Mouse (Mus musculus) ES-E14 (cell line): ENCODE measurements around the gene Xpr1. TPM values are rescaled to one million over a fixed set of nuclear protein-coding genes. Genes with fewer than 3 reads are reported as not detected.

Experiments
- DNase-seq: peaks from one replicate; pipeline ENCODE4 v3.0.0-alpha.2; 2013; ENCODE audit warnings: low read depth, low spot score
- H3K27ac ChIP-seq: 2 replicates; pipeline ENCODE4 v1.5.1; 2012; ENCODE audit warnings: low read depth, mild to moderate bottlenecking, low read length, moderate library complexity, mixed read lengths; ENCODE audit not compliant: poor library complexity, insufficient read depth, severe bottlenecking
- H3K36me3 ChIP-seq: 2 replicates; pipeline ENCODE4 v1.6.1; 2012; ENCODE audit warnings: mild to moderate bottlenecking, low read length, moderate library complexity, mixed read lengths; ENCODE audit not compliant: control insufficient read depth, poor library complexity, insufficient read depth, severe bottlenecking
- H3K4me1 ChIP-seq, 2 experiments: fragments of 150-350 bp in 1 of 2; sonication (generic) in 1 of 2; 2 replicates each; pipeline ENCODE4 v1.6.1; 2012; ENCODE audit warnings: low read length in 2 of 2, mild to moderate bottlenecking in 1 of 2, mixed read lengths in 1 of 2; ENCODE audit not compliant: control insufficient read depth in 2 of 2, insufficient read depth in 2 of 2, poor library complexity in 1 of 2
- H3K4me3 ChIP-seq, 2 experiments: fragments of 150-350 bp in 1 of 2; sonication (generic) in 1 of 2; 2 replicates each; pipeline ENCODE4 v1.5.1; 2012; ENCODE audit warnings: low read length in 2 of 2, low read depth in 1 of 2, mild to moderate bottlenecking in 1 of 2, mixed read lengths in 1 of 2; ENCODE audit not compliant: insufficient read depth in 1 of 2, poor library complexity in 1 of 2, severe bottlenecking in 1 of 2
- H3K9ac ChIP-seq: 2 replicates; pipeline ENCODE4 v1.6.1; 2012; ENCODE audit warnings: low read depth, mild to moderate bottlenecking, low read length, mixed read lengths; ENCODE audit not compliant: poor library complexity, insufficient read depth, severe bottlenecking
- H3K9me3 ChIP-seq: fragments of 150-350 bp; sonication (generic); 2 replicates; pipeline ENCODE4 v1.6.1; 2012; ENCODE audit warnings: low read depth, mild to moderate bottlenecking, low read length; ENCODE audit not compliant: control insufficient read depth, insufficient read depth
- CHD2 ChIP-seq: IDR thresholded peaks from 2 replicates; pipeline ENCODE4 v1.6.1; 2014; ENCODE audit warnings: mild to moderate bottlenecking, low read depth, low read length, inconsistent platforms
- HCFC1 ChIP-seq: IDR thresholded peaks from 2 replicates; pipeline ENCODE4 v1.6.1; 2012; ENCODE audit warnings: low read length, inconsistent platforms, borderline replicate concordance; ENCODE audit not compliant: insufficient read depth
- MAFK ChIP-seq: IDR thresholded peaks from 2 replicates; pipeline ENCODE4 v1.6.1; 2014; ENCODE audit warnings: mild to moderate bottlenecking, low read depth, low read length, inconsistent platforms; ENCODE audit not compliant: insufficient read depth
- ZC3H11A ChIP-seq: IDR thresholded peaks from 2 replicates; pipeline ENCODE4 v1.6.1; 2012; ENCODE audit warnings: low read depth, mild to moderate bottlenecking, inconsistent platforms, low read length, borderline replicate concordance
- ZNF384 ChIP-seq: IDR thresholded peaks from 2 replicates; pipeline ENCODE4 v1.6.1; 2012; ENCODE audit warnings: low read depth, low read length, inconsistent platforms
- in situ Hi-C, 2 experiments: fragments of 600-800 bp; cut with MboI; formaldehyde crosslinking; loops; one replicate each; pipeline ENCODE4 v1.15.1; 2025; ENCODE audit warnings: low sequenced_read_pairs in 2 of 2, inconsistent platforms in 1 of 2; ENCODE audit not compliant: unreplicated experiment in 2 of 2
- total RNA-seq: library from RNA; depleted of rRNA; stranded (reverse); fragments of 300-350 nt; gene quantifications from 2 replicates; pipeline ENCODE4 v1.2.3, GENCODE M21; 2012

Xpr1 gene
- total RNA-seq, 1 experiment = 13.5 TPM

- TF ChIP-seq MAFK (no peak), CHD2 (no peak), ZC3H11A (no peak), HCFC1 (no peak), ZNF384 (no peak)
- Histone ChIP-seq H3K27ac (no peak overlapping the region), H3K9me3 (no peaks in the 10 kb centered on the region), H3K4me1 (no peaks in the 10 kb centered on the region), H3K9ac (no peak overlapping the region), H3K4me3 (no peak overlapping the region), H3K36me3 (no peaks in the 10 kb centered on the region)
- DNase-seq = no peak
- in situ Hi-C loops = no loop called here
These were observed 23.2 kb downstream of the Xpr1 start for GRCm38 (mm10) chr1:155394021-155394420.

GRCm38 (mm10) chr1:155392825-155393224, 24.4 kb downstream of the Xpr1 start:
- Histone ChIP-seq H3K9ac (no peak overlapping the region), H3K9me3 (no peaks in the 10 kb centered on the region), H3K4me1 (no peaks in the 10 kb centered on the region), H3K36me3 (no peaks in the 10 kb centered on the region), H3K4me3 (no peak overlapping the region), H3K27ac (no peak overlapping the region)
- DNase-seq = no peak
- no peak for TF ChIP-seq ZC3H11A
- no peak for TF ChIP-seq ZNF384
- no peak for TF ChIP-seq MAFK
- no peak for TF ChIP-seq HCFC1
- TF ChIP-seq CHD2 = no peak
- in situ Hi-C loops = no loop called here

- Histone ChIP-seq H3K27ac (no peak overlapping the region), H3K4me3 (no peak overlapping the region), H3K9ac (no peak overlapping the region), H3K36me3 (no peaks in the 10 kb centered on the region), H3K4me1 (no peaks in the 10 kb centered on the region), H3K9me3 (no peaks in the 10 kb centered on the region)
- TF ChIP-seq MAFK (no peak), ZC3H11A (no peak), CHD2 (no peak), ZNF384 (no peak)
- no peak for DNase-seq
- in situ Hi-C loops = no loop called here
These were observed 25.7 kb downstream of the Xpr1 start for GRCm38 (mm10) chr1:155391537-155391936.

- in situ Hi-C loops = no loop called here
- TF ChIP-seq ZC3H11A (no peak), MAFK (no peak), ZNF384 (no peak), CHD2 (no peak), HCFC1 (no peak)
- Histone ChIP-seq H3K9ac (no peak overlapping the region), H3K4me3 (no peak overlapping the region), H3K27ac (no peak overlapping the region), H3K9me3 (no peaks in the 10 kb centered on the region), H3K4me1 (no peaks in the 10 kb centered on the region), H3K36me3 (no peaks in the 10 kb centered on the region)
- no peak for DNase-seq
These were observed 28.8 kb downstream of the Xpr1 start for GRCm38 (mm10) chr1:155388418-155388817.

GRCm38 (mm10) chr1:155386551-155386950, 30.7 kb downstream of the Xpr1 start:
- Histone ChIP-seq H3K36me3 (no peaks in the 10 kb centered on the region), H3K4me3 (no peak overlapping the region), H3K9me3 (no peaks in the 10 kb centered on the region), H3K9ac (no peak overlapping the region), H3K27ac (no peak overlapping the region), H3K4me1 (no peaks in the 10 kb centered on the region)
- no peak for DNase-seq
- in situ Hi-C loops = no loop called here
- TF ChIP-seq ZNF384 (no peak), MAFK (no peak)
